Mouse (Mus musculus) brain, embryonic 14.5 days (tissue): Measurements from ENCODE around the gene Hddc2.

Experiments
- CTCF ChIP-seq: fragments of 200-500 bp; IDR thresholded peaks from 2 replicates; pipeline ENCODE4 v1.5.1; 2012; ENCODE audit warnings: inconsistent platforms, mild to moderate bottlenecking, moderate library complexity, borderline replicate concordance; ENCODE audit not compliant: insufficient read depth, insufficient read length; ENCODE audit errors: extremely low read depth
- POLR2A ChIP-seq: fragments of 200-500 bp; IDR thresholded peaks from 2 replicates; pipeline ENCODE4 v1.6.1; 2012; ENCODE audit warnings: mild to moderate bottlenecking, inconsistent platforms, borderline replicate concordance; ENCODE audit not compliant: poor library complexity, insufficient read depth, insufficient read length, severe bottlenecking; ENCODE audit errors: extremely low read depth

GRCm38 (mm10) chr10:31318491-31318890, 5.3 kb downstream of the Hddc2 start:
- TF ChIP-seq CTCF (no peak), POLR2A (no peak)
